Mouse (Mus musculus): ENCODE data around the gene Tmem62. TPM values are rescaled to one million over a fixed set of nuclear protein-coding genes. Genes with fewer than 3 reads are reported as not detected.
A peak's percentile ranks its signal among the peaks of the same experiment; 100 is the strongest.

Gene Tmem62
- 6.2 and 7.0 TPM in 2 replicates for polyA plus RNA-seq (2014; fragmentation: Nextera tagmentation; extraction: Ambion mirVana)

DNA sequence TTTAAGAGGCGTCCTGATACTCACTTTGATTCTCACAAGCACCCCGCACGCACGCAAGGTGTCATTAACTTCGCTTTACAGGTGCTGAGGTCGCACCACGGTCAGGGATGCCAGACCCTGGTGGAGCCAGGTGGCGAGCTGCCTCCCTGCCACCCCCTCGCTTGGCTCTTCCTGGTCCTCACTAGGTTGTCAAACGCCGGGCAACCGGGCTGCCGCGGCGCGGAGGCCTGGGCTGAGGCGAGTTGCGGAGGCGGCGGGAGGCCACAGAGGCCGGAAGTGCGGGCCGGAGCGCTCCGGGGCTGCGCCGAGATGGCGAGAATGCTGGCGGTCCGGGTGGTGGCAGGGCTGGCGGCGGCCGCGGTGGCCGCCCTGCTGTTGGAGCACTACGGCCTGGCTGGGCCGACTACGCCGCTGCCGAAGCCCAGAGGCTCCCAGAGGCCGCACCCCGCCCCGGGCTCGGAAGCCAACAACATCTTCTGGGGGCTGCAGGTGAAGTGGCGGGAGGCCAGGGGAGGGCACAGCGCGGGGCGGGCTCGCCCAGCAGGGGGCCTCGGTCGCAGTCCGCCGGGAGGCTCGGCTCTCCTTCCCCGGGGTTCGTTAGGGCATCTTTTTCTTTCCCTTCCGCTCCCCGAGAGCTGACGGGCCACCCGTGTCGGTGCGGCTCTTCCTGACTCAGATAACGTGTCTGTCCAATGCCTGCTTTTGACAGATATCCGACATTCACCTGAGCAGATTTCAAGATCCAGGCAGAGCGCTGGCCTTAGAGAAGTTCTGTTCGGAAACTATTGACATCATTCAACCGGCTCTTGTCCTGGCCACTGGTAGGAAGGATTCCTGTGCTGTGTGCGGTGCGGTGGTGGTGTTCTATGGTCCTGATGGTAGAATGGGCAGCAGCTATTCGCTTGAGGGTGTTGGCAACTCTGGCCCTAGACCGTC lies at the start of gene Tmem62:
Gene Tmem62 (plus strand): TSS at position 28 of the 936 bp plus-strand sequence.
- no peaks in the 10 kb centered on the region for H3K4me1 ChIP-seq (ENCODE audit: control insufficient read depth, insufficient read depth, low read length)
- WGBS, result 2% methylated on average over 71 of the region's 71 CpGs

DNA sequence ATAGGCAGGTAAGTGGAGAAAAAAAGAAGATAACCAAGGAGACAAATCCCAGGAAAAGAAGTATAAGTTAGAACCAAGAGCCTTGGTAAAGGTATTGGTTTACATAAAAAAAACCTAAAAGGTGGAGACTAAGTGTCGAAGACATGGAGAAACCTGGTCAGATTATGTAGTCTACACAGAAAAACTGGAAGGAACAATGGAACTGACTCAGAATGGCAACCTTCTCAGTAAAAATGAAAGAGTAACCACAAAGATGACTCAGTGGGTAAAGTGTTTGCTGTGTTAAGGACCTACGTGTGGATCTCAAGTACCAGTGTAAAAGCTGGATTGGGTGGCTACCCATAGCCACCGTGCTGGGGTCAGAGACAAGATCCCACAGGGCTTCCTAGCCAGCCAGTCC lies 43.8 kb upstream of the Tmem62 start:
- no peak overlapping the region for H3K9ac ChIP-seq (ENCODE audit: low read length)
- H3K27ac ChIP-seq (ENCODE audit: low read depth, low read length), result no peak overlapping the region
- DNase-seq (ENCODE audit: low spot score, missing footprints) (no peak), ATAC-seq (ENCODE audit: low FRiP score) (no peak)
- H3K9me3 ChIP-seq (ENCODE audit: control insufficient read depth, low read length), result no peaks in the 10 kb centered on the region
- WGBS, result 93% methylated on average over 3 of the region's 3 CpGs
- no peaks in the 10 kb centered on the region for H3K36me3 ChIP-seq (ENCODE audit: control insufficient read depth, insufficient read depth, low read length)
- H3K4me1 ChIP-seq (ENCODE audit: control insufficient read depth, insufficient read depth, low read length), result no peaks in the 10 kb centered on the region
- H3K4me2 ChIP-seq, result no peak overlapping the region
- H3K27me3 ChIP-seq (ENCODE audit: control insufficient read depth, insufficient read depth, low read length), result no peaks in the 10 kb centered on the region
- H3K4me3 ChIP-seq (ENCODE audit: low read depth, low read length), result no peak overlapping the region

More for the DNA sequence above, at the start of gene Tmem62:
- Histone ChIP-seq H3K9me3 (ENCODE audit: control insufficient read depth, low read length) (no peaks in the 10 kb centered on the region), H3K36me3 (ENCODE audit: control insufficient read depth, insufficient read depth, low read length) (no peaks in the 10 kb centered on the region), H3K27ac (ENCODE audit: low read depth, low read length) (peak within 1 kb of the TSS; percentile 60; the same call in 1 of the 2 replicates), H3K4me2 (peak within 1 kb of the TSS; percentile 95), H3K27me3 (ENCODE audit: control insufficient read depth, insufficient read depth, low read length) (no peaks in the 10 kb centered on the region), H3K4me3 (ENCODE audit: low read depth, low read length) (peak within 1 kb of the TSS; percentile 73), H3K9ac (ENCODE audit: low read length) (peak within 1 kb of the TSS; percentile 87)
- ATAC-seq (ENCODE audit: low FRiP score) (peak; percentile 84), DNase-seq (ENCODE audit: low spot score, missing footprints) (peak; percentile 96)

GRCm38 (mm10) chr2:120951208-120951607 lies 25.6 kb upstream of the Tmem62 start:
- no peak for DNase-seq (ENCODE audit: low spot score, missing footprints)
- ATAC-seq (ENCODE audit: low FRiP score), result no peak

DNA sequence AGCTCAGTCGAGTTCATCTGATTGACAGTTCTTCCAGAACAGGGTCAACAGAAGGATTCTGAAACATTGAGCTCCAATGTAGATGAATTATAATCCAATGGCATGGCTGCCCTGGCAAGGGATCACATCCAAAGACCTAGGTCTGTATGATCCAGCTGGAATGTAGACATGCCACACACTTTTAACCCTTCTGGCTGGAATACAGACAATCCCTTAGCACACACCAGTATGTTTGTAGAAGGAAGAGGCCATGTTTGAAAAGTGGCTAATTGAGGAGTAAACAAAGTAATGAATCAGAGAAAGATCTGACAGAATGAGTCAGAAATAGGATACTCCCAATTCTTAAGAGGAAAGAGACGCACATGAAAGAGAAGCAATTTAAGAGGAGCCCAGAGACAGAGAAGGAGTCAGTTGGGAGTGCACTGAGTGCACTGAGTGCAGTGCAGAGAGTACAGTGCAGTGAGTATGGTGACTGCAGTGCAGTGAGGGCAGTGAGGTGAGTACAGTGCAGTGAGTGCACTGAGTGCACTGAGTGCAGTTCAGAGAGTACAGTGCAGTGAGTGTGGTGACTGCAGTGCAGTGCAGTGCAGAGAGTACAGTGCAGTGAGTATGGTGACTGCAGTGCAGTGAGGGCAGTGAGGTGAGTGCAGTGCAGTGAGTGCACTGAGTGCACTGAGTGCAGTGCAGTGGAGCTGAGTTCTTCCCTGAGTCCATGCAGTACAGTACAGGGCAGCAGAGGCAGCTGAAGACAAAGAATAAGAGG lies 24.5 kb upstream of the Tmem62 start:
- H3K4me1 ChIP-seq (ENCODE audit: control insufficient read depth, insufficient read depth, low read length), result no peaks in the 10 kb centered on the region
- ATAC-seq (ENCODE audit: low FRiP score) (no peak), DNase-seq (ENCODE audit: low spot score, missing footprints) (no peak)
- H3K9me3 ChIP-seq (ENCODE audit: control insufficient read depth, low read length), result no peaks in the 10 kb centered on the region
- H3K4me2 ChIP-seq, result no peak overlapping the region
- no peak overlapping the region for H3K4me3 ChIP-seq (ENCODE audit: low read depth, low read length)
- 90% methylated on average over 2 of the region's 2 CpGs for WGBS
- H3K9ac ChIP-seq (ENCODE audit: low read length), result no peak overlapping the region
- H3K27me3 ChIP-seq (ENCODE audit: control insufficient read depth, insufficient read depth, low read length), result no peaks in the 10 kb centered on the region
- H3K27ac ChIP-seq (ENCODE audit: low read depth, low read length), result no peak overlapping the region
- peaks cover 4% of the 10 kb centered on the region for H3K36me3 ChIP-seq (ENCODE audit: control insufficient read depth, insufficient read depth, low read length)

More at GRCm38 (mm10) chr2:120951208-120951607, 25.6 kb upstream of the Tmem62 start:
- 94% methylated on average over 5 of the region's 5 CpGs for WGBS
- Histone ChIP-seq H3K9me3 (ENCODE audit: control insufficient read depth, low read length) (no peaks in the 10 kb centered on the region), H3K4me2 (no peak overlapping the region), H3K4me3 (ENCODE audit: low read depth, low read length) (no peak overlapping the region), H3K9ac (ENCODE audit: low read length) (no peak overlapping the region), H3K36me3 (ENCODE audit: control insufficient read depth, insufficient read depth, low read length) (peaks cover 8% of the 10 kb centered on the region), H3K27ac (ENCODE audit: low read depth, low read length) (no peak overlapping the region), H3K27me3 (ENCODE audit: control insufficient read depth, insufficient read depth, low read length) (no peaks in the 10 kb centered on the region), H3K4me1 (ENCODE audit: control insufficient read depth, insufficient read depth, low read length) (no peaks in the 10 kb centered on the region)

DNA sequence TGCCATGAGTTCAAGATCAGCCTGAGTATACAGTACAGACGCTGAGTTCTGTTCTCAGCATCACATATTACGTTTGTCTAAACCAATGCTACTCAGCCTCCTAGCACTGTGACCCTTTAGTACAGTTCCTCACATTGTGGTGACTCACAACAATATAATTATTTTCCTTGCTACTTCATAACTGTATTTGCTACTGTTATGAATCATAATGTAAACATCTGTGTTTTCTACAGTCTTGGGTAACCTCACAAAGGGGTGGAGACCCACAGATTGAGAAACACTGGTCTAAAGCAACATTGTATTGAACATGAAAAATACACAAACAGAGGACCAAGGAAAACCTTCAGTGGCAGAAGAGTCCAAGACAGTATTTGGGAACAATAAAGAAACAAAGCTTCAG lies 17.5 kb upstream of the Tmem62 start:
- H3K9me3 ChIP-seq (ENCODE audit: control insufficient read depth, low read length), result no peaks in the 10 kb centered on the region
- no peak overlapping the region for H3K27ac ChIP-seq (ENCODE audit: low read depth, low read length)
- WGBS, result 91% methylated on average over 2 of the region's 2 CpGs
- no peak for ATAC-seq (ENCODE audit: low FRiP score)
- H3K27me3 ChIP-seq (ENCODE audit: control insufficient read depth, insufficient read depth, low read length), result no peaks in the 10 kb centered on the region
- no peaks in the 10 kb centered on the region for H3K4me1 ChIP-seq (ENCODE audit: control insufficient read depth, insufficient read depth, low read length)
- H3K4me2 ChIP-seq, result no peak overlapping the region
- DNase-seq (ENCODE audit: low spot score, missing footprints), result no peak
- no peak overlapping the region for H3K4me3 ChIP-seq (ENCODE audit: low read depth, low read length)
- H3K9ac ChIP-seq (ENCODE audit: low read length), result no peak overlapping the region
- no peaks in the 10 kb centered on the region for H3K36me3 ChIP-seq (ENCODE audit: control insufficient read depth, insufficient read depth, low read length)

DNA sequence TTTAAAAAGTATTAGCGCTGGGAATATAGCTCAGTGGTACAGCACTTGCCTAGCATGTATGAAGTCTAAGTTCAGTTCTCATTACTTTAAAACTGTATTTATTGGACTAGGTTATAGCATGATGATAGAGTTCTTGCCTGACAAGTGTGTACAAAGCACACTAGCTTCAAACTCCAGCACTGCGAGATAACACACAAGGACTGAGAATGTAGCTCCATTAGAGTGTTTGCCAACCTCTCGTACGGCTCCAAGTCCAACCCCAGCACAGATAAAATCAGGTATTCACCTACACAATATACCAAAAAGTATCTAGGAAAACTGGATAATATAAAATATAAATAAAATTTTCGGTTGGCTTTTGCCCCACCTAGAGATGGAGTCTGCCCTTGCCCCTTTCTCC lies 17.0 kb upstream of the Tmem62 start:
- ATAC-seq (ENCODE audit: low FRiP score) (no peak), DNase-seq (ENCODE audit: low spot score, missing footprints) (no peak)
- Histone ChIP-seq H3K9me3 (ENCODE audit: control insufficient read depth, low read length) (no peaks in the 10 kb centered on the region), H3K4me2 (no peak overlapping the region), H3K4me3 (ENCODE audit: low read depth, low read length) (no peak overlapping the region), H3K36me3 (ENCODE audit: control insufficient read depth, insufficient read depth, low read length) (no peaks in the 10 kb centered on the region), H3K4me1 (ENCODE audit: control insufficient read depth, insufficient read depth, low read length) (no peaks in the 10 kb centered on the region), H3K27ac (ENCODE audit: low read depth, low read length) (no peak overlapping the region), H3K9ac (ENCODE audit: low read length) (no peak overlapping the region), H3K27me3 (ENCODE audit: control insufficient read depth, insufficient read depth, low read length) (no peaks in the 10 kb centered on the region)
- 92% methylated on average over 5 of the region's 5 CpGs for WGBS

DNA sequence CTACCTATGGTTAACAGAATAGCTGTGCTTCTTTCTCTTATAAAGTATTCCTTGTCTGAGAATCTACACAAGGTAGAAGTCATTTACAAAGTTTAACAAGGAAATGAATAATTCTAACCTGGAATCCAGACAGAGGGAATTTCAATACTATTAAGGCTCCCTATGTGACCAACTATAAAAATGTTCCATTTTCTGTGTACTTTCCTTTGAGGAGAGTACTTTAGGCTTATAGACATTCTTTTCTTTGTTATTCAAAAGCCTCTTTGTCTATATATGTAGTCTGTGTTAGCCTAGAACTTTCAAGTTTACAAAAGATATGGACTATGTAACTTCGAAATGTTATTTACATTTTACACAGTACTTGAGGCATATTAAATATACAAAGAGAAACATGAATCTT lies 16.6 kb upstream of the Tmem62 start:
- Histone ChIP-seq H3K4me2 (no peak overlapping the region), H3K4me1 (ENCODE audit: control insufficient read depth, insufficient read depth, low read length) (no peaks in the 10 kb centered on the region), H3K36me3 (ENCODE audit: control insufficient read depth, insufficient read depth, low read length) (no peaks in the 10 kb centered on the region), H3K27ac (ENCODE audit: low read depth, low read length) (no peak overlapping the region), H3K9me3 (ENCODE audit: control insufficient read depth, low read length) (no peaks in the 10 kb centered on the region), H3K4me3 (ENCODE audit: low read depth, low read length) (no peak overlapping the region), H3K27me3 (ENCODE audit: control insufficient read depth, insufficient read depth, low read length) (no peaks in the 10 kb centered on the region), H3K9ac (ENCODE audit: low read length) (no peak overlapping the region)
- DNase-seq (ENCODE audit: low spot score, missing footprints), result no peak
- 98% methylated on average over 1 of the region's 1 CpGs for WGBS
- ATAC-seq (ENCODE audit: low FRiP score), result no peak

GRCm38 (mm10) chr2:120963110-120963509 lies 13.7 kb upstream of the Tmem62 start:
- DNase-seq (ENCODE audit: low spot score, missing footprints) (no peak), ATAC-seq (ENCODE audit: low FRiP score) (no peak)
- Histone ChIP-seq H3K4me3 (ENCODE audit: low read depth, low read length) (no peak overlapping the region), H3K4me1 (ENCODE audit: control insufficient read depth, insufficient read depth, low read length) (no peaks in the 10 kb centered on the region), H3K36me3 (ENCODE audit: control insufficient read depth, insufficient read depth, low read length) (no peaks in the 10 kb centered on the region), H3K27me3 (ENCODE audit: control insufficient read depth, insufficient read depth, low read length) (no peaks in the 10 kb centered on the region), H3K9ac (ENCODE audit: low read length) (no peak overlapping the region), H3K27ac (ENCODE audit: low read depth, low read length) (no peak overlapping the region), H3K9me3 (ENCODE audit: control insufficient read depth, low read length) (no peaks in the 10 kb centered on the region), H3K4me2 (no peak overlapping the region)
- WGBS, result 93% methylated on average over 7 of the region's 7 CpGs

DNA sequence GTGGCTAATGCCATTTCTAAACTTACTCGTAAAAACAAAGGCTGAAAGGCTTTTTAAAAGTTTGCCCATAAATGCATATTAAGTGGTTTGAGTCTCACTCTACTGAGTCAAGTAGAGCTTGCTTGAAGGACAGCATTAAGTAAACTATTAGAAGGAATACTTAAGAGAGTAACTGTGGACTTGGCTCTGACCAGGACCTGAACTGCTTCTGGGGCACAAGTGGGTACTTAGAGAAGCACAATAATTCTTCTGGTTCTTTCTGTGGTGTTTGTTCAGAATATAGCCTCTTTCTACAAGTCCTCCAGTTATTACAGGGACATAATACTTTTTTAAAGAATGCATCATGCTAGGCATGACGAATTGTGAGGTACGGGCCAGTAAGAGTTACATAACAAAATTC lies 11.3 kb upstream of the Tmem62 start:
- Histone ChIP-seq H3K9ac (ENCODE audit: low read length) (no peak overlapping the region), H3K27me3 (ENCODE audit: control insufficient read depth, insufficient read depth, low read length) (no peaks in the 10 kb centered on the region), H3K4me3 (ENCODE audit: low read depth, low read length) (no peak overlapping the region), H3K36me3 (ENCODE audit: control insufficient read depth, insufficient read depth, low read length) (no peaks in the 10 kb centered on the region), H3K4me1 (ENCODE audit: control insufficient read depth, insufficient read depth, low read length) (peaks cover 4% of the 10 kb centered on the region; the same call in 1 of the 2 replicates), H3K9me3 (ENCODE audit: control insufficient read depth, low read length) (no peaks in the 10 kb centered on the region), H3K4me2 (no peak overlapping the region), H3K27ac (ENCODE audit: low read depth, low read length) (no peak overlapping the region)
- no peak for ATAC-seq (ENCODE audit: low FRiP score)
- DNase-seq (ENCODE audit: low spot score, missing footprints), result no peak
- 93% methylated on average over 3 of the region's 3 CpGs for WGBS

Measured in midbrain, embryonic 11.5 days (tissue).